Mouse (Mus musculus) spleen, postnatal 14 days (tissue): ENCODE data around the gene Pla2g6.
A peak's percentile ranks its signal among the peaks of the same experiment; 100 is the strongest.

ENCODE experiments used
- DNase-seq, 2 experiments: peaks; one replicate each; pipeline ENCODE4 v3.0.0; 2021 to 2022; ENCODE audit warnings: low spot score in 2 of 2

Pla2g6 gene

GRCm38 (mm10) chr15:79277728-79278127 lies 50.5 kb downstream of the Pla2g6 start:
- DNase-seq, result no peak

GRCm38 (mm10) chr15:79273020-79273419 lies 55.2 kb downstream of the Pla2g6 start:
- DNase-seq, result no peak

- peak in 1 of 2 experiments; percentile 34 for DNase-seq
Measured at GRCm38 (mm10) chr15:79271124-79271746, 57.0 kb downstream of the Pla2g6 start.

- peak; percentile 52 to 55 for DNase-seq
Measured at GRCm38 (mm10) chr15:79270317-79271123, 57.7 kb downstream of the Pla2g6 start.

GRCm38 (mm10) chr15:79268521-79268920 lies 59.7 kb downstream of the Pla2g6 start:
- DNase-seq, result no peak

GRCm38 (mm10) chr15:79265384-79265783 lies 62.8 kb downstream of the Pla2g6 start:
- no peak for DNase-seq

GRCm38 (mm10) chr15:79263726-79264125 lies 64.5 kb downstream of the Pla2g6 start:
- no peak for DNase-seq

GRCm38 (mm10) chr15:79262786-79263309 lies 65.3 kb downstream of the Pla2g6 start:
- no peak for DNase-seq

GRCm38 (mm10) chr15:79262375-79262774 lies 65.8 kb downstream of the Pla2g6 start:
- no peak for DNase-seq

- no peak for DNase-seq
Measured at GRCm38 (mm10) chr15:79261757-79262156, 66.4 kb downstream of the Pla2g6 start.

- DNase-seq, result no peak
Measured at GRCm38 (mm10) chr15:79261095-79261725, 67.0 kb downstream of the Pla2g6 start.

- no peak for DNase-seq
Measured at GRCm38 (mm10) chr15:79258521-79258920, 69.7 kb downstream of the Pla2g6 start.

GRCm38 (mm10) chr15:79254661-79255060 lies 73.5 kb downstream of the Pla2g6 start, which contains the start of gene Slc16a8:
Slc16a8 (minus strand) TSS chr15:79254761.
- no peak for DNase-seq

GRCm38 (mm10) chr15:79252580-79252979 lies 75.6 kb downstream of the Pla2g6 start:
- no peak for DNase-seq

- DNase-seq, result no peak
Measured at GRCm38 (mm10) chr15:79251781-79252491, 76.3 kb downstream of the Pla2g6 start.

GRCm38 (mm10) chr15:79251168-79251567 lies 77.0 kb downstream of the Pla2g6 start:
- DNase-seq, result no peak

GRCm38 (mm10) chr15:79250236-79250635 lies 78.0 kb downstream of the Pla2g6 start:
- no peak for DNase-seq

- no peak for DNase-seq
Measured at GRCm38 (mm10) chr15:79245321-79245720, 82.9 kb downstream of the Pla2g6 start.

GRCm38 (mm10) chr15:79244071-79244893 lies 83.9 kb downstream of the Pla2g6 start:
- DNase-seq, result no peak

- DNase-seq, result peak; percentile 71 to 86
Measured at GRCm38 (mm10) chr15:79243234-79244042, 84.8 kb downstream of the Pla2g6 start.
